Mouse (Mus musculus) cerebellum, postnatal 14 days (tissue): ENCODE measurements around the gene Crhbp.

ENCODE experiments used
- DNase-seq, 2 experiments: peaks; one replicate each; pipeline ENCODE4 v3.0.0; 2021; ENCODE audit warnings: mixed read lengths in 2 of 2

Gene Crhbp

DNA sequence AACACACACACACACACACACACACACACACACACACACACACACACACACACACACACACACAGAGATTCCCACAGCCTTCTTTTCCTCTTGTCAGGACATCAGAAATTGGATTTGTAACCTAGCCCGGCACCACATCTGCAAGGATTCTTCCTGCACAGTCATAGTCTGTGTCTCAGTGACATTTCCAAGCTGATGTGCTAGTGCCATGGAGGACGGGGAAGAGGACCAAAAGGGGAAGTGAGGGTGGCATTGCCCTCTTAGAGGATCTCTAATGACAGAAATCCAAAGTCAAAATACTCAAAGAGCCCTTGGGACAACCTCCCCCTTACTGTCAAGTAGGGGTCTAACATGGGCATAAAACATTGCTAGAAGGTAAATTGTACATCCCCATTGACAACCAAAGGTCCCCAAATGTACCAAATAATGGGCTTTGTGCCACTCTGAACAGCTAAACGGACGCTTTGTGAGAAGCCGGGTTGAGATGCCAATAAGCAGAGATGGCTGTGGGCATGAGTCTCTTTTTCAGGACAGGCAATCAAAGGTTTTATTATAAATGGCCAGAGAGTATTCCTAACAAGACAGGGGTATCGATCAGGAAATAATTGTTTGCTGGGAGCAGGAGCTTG lies 26.0 kb downstream of the Crhbp start:
- no peak for DNase-seq

DNA sequence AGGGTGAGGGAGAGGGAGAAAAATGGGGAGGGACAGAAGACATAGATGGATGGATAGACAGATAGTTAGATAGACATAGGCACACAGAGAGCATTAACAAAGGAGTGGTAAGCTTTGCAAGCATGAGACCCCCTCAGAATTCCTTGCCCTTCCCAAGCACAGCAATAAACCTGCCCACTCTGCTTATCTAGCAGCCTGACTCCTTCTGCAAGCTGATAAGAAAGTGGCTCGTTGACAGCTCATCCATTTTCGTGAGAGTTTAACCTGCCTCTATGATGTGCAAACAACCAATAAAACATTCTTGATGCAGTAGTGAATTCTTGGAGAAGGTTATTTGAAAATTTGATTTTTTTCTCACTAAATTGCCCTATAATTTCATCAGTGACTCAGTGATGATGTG lies 32.5 kb downstream of the Crhbp start:
- DNase-seq = no peak

DNA sequence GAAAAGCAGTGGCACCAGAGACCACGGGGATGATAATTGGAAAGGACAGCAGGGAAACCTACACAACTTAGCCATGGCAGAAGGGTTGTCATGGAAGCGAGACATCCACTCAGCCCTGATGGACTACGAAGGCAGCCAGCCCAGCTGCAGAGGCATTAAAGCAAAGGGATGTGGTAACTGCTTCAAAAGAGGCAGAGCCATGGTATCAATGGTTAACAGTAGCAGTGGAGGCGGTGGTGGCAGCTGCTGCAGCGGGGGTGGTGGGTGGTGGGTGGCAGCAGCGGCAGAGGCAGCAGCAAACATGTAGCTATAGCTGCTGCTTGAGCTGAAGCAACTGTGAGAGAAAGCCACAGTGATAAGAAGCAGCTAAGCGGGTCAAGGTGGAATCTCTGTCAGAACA lies 51.5 kb downstream of the Crhbp start:
- no peak for DNase-seq

DNA sequence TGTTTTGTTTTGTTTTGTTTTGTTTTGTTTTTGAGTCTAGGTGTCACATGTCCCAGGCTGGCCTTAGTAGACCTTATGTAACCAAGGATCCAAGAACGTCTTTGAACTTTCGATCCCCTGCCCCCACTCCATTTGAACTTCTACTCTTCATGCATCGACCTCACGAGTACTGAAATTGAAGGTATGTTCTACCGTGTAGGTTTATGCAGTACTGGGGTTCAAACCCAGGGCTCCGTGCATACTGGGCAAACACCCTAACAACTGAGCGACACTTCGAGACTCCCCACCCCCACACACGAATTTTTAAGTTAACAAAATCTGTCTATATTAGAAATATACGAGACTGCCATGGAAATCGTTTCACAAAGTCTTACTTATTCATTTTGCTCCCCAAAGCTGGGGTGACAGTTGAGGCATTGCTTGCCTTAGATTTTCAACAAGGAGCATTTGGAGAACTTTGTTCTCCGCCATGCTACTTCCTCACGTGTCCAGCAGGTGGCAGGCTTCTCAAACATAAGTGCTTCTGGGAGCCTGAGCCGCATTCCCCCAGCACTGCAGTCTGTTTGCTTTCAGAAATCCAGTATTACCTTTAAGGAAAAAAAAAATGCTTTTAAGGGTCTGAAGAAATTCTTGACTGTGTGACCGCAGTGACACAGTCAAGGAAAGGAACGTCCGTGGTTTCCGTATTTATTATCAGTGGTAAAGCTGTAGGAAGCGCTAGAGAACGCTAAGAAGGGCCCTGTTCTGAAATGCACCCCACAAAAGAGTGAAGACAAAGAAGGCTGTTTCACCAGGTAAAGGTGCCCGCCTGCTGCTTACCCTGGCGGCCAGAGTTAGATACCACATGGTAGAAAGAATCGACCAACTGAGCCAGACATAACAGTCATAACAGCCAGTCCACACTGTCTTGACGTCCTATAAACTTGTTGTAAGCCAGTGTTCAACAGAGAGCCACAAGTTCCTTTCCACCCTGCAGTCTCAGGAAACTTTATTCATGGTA lies 54.6 kb downstream of the Crhbp start:
- peak; percentile 85 to 90 for DNase-seq

DNA sequence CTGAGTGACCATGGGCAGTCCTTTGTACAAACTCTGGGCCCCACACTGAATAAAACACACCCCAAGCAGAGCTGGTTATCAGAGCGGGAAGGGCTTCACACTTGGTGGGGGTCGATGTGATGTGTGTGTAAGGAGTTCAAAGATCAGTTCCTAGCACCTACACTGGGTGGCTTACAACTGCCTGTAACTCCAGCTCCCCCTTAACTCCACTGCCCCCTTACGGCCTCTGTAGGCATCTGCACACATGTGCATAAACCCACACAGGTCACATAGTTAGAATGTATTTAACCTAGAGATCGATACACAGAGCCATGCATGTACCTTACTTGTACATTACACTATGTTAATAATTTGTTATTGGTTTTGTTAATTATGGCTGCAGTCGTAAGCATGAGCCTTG lies 56.5 kb downstream of the Crhbp start:
- no peak for DNase-seq

DNA sequence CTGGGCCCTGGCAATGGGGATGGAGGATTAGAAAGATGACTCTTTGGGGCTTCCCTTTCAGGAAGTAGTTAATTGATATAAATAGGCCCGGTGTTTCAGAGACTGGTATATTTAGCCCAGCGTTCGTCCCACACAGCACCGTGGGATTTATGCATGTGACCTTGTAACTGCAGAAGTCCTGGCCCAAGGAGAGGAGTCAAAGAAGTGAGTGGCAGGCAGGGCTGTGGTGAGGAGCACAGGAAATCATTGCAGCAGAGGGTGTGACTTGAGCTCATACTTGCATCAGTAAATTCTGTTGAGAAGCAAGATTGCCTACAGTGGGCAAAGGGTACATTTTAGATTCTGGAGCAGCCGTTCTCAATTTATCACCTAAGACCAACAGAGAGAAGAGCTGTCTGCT lies 62.3 kb downstream of the Crhbp start:
- no peak for DNase-seq
